Mouse (Mus musculus) thymus, postnatal 0 days (tissue): ENCODE measurements around the gene Fbxo21. TPM values are rescaled to one million over a fixed set of nuclear protein-coding genes. Genes with fewer than 3 reads are reported as not detected.

Experiments
- DNase-seq: peaks from one replicate; pipeline ENCODE4 v3.0.0-alpha.2; 2015; ENCODE audit warnings: low spot score
- polyA plus RNA-seq: library from polyadenylated mRNA; unstranded; fragments of >200 nt; fragmentation: Nextera tagmentation; extraction: Ambion mirVana; gene quantifications from 2 replicates; pipeline ENCODE4 v1.2.1, GENCODE M21; 2015

Gene Fbxo21
- polyA plus RNA-seq, 1 experiment from 2014 or later = 28.1 TPM

DNA sequence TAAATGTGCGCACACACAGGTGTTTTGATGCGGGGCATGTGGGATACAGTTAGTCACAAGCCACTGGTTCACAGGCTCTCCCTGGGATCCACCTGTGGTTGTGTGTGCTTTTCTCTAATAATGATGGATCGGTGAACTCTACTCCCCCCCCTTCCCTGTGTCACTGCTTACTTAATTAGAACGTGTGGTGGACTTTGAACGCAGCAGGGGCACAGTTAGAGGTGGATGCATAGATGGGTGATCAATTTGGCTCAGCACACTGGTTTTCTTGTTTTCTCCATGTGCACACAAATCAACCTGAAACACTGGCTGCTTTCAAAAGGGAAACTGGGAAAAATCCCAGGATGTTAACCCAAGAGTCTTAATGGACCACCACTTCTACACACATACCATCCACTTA is 2.6 kb downstream of the Fbxo21 start:
- DNase-seq = no peak

DNA sequence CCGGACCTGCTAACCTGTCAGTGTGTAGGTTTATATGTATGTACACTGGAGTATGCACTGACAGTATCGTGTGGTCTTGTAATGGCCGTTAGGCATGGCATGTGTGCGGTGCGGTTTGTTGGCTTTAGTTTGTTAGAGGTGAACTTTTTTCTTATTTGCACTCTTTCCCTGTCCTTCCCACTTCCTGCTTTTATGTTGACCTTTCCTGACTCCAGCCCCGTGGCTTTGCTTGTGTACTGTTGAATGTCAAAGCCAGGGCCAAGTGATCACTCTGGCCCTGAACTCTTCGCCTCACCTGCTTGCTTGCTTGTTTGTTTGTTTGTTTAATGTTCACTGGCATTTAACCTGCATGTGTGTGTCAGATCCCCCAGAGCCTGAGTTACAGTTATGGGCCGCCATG is 4.4 kb downstream of the Fbxo21 start:
- no peak for DNase-seq

DNA sequence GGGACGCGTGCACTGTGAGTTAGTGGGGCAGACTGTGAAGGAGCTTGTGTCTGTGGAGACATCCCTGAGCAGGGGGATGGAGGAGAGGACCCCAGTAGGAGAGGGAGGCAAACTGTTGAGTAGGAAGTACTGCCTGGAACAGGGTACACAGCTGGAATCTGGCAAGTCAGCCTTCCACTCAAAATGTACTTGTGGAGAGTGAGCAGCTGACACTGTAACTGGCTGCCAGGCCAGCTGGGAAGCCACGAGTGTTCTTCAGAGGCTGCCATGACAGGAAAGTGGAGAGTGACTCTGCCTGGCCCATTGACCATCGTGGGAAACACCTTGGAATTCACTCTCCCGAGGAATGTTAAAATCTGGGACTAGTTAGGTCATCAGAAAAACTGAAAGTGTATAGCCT is 5.4 kb downstream of the Fbxo21 start:
- DNase-seq = no peak

DNA sequence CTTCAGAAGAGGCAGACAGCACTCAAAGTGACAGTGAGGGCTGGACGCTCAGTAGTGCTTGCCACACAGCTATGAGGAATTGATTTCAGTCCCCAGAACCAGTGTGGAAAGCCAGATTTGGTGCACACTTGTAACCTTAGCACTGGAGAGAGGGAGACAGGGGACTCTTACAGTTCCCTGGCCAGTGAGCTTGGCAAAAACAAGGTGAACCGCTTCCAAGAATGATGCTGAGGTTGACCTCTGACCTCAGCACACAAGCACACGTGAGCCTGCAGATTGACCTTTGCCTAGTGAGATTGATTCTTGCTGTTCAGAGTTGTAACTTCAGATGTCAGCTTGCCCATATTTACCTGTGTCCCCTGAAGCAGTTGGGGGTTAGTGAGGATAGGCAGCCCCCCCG is 9.8 kb downstream of the Fbxo21 start:
- no peak for DNase-seq

DNA sequence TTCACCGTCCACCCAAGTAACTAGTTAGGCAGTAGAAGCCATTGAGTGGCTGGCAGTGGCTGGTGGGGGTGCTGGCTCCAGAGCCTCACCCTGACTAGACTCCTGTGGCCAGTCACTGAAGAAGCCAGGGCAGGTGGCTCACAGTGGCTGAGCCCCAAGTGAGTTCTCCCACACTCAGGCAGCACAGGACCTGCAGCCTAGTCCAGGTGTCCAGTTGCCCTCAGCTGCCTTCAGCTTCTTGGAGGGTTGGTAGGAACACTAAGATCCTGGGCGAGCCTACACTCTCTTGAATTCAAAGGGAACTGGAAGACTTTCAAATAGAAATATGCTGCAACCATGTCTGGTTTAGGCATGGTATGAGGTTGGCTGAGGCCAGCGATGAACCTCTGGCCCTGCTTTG is 11.4 kb downstream of the Fbxo21 start:
- no peak for DNase-seq

DNA sequence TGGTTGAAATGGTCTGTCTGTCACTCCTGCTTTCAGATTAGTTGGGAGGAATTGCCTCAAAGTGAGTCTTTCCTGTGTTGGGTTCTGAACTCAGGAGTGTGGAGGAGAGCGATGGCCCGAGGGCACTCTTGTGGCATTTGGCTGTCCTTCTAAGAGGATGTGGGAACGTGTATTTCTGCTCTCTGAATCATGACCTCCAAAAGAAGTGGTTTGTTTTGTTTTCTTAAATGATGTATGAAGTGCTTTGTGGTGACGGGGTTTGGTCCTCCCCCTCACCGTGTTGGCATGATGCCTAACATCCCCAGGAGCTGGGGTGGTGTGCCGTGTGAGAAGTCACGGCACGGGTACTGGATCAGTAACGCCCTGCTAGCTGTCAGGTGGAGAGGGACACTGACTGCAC is 11.8 kb downstream of the Fbxo21 start:
- no peak for DNase-seq

DNA sequence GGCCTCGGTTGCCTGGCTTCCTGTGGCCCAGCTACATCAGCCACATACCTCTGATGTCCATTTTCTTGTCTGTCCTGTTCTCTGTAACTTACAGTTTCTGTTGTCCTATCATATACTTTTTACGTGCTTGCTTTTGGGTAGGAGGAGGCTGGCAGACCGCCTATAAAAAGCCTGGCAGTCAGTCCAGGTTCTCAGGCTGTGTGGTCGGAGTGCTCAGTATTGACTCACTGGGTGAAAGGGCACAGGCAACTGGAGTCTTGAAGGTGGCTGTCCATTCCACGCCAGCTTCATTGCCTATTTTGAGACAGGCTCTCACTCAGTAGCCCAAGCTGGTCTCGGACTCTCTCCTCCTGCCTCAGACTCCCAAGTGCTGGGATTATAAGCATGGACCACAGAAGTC is 13.2 kb downstream of the Fbxo21 start:
- DNase-seq = no peak

DNA sequence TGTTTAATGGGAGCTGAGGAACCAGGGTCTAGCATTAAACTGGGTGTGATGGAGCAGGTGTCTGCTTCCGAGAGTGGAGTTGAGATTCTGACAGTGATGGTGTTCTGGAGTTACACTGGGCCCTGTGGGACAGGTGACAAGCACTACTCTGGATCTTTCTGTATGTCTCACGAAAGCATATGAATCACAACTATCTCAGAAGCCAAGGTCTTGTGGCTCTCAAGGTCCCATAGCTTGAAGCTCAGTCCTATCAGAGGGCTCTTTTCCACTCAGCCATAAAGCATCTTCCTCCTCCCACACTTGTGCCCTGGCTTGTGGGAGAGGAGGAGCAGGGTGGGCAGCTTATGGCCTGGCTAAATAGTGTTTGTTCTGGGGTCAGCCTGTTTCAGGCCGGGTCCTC is 14.4 kb downstream of the Fbxo21 start:
- no peak for DNase-seq

DNA sequence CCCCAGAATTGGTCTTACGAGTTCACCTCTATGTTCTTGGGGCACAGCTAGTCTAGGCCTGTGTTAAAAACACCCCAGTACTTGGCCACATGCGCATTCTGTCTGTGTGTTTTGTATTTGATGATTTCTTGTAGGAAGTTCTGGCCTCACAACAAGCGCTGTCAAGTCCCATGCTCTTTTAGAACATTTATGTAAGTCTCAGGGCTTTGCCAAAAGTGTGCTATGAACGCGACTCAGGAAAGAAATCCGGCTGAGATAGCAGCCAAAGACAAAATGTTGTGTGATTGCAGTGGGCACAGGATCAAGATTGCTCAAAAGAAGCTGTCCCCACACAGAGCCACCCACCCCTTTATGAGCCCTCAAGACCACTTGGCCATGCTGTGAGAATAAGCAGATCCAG is 17.0 kb downstream of the Fbxo21 start:
- no peak for DNase-seq

DNA sequence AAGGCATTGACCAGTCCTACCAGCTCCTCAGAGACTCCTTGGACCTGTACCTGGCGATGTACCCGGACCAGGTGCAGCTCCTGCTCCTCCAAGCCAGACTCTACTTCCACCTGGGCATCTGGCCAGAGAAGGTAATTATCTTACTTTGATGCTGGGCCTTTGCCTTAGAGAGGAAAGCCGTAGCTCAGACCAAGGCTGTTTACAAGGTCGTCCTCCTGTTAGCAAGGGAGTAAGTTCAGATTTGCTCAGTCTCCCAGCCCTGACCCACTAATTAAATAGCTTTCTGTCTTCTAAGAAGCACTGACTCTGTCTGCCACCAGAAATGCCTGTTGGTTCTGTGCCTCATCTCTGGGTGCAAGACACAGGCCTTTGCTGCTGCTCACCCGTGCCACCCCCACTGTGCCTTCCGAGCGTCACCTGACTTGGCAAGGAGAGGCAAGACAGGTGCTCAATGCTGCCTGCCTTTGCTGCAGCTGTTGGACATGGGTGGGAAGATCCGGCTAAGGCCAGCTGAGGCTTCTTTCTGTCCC is 18.9 kb downstream of the Fbxo21 start:
- no peak for DNase-seq

DNA sequence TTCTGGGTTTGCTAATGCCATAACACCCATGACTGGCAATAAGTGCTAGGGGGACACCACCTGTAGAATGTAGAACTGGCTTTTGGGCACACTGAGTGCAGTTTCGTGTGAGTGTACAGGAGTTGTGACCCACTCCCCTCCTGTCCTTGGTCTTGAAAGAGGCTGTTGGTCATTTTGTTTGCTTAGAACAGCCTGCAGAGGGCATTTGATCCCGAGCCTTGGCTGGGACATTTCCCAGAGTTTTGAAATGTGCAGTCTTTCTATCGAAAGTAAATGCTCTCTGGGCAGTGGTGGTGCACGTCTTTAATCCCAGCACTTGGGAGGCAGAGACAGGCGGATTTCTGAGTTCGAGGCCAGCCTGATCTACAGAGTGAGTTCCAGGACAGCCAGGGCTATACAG is 19.4 kb downstream of the Fbxo21 start:
- DNase-seq = no peak

DNA sequence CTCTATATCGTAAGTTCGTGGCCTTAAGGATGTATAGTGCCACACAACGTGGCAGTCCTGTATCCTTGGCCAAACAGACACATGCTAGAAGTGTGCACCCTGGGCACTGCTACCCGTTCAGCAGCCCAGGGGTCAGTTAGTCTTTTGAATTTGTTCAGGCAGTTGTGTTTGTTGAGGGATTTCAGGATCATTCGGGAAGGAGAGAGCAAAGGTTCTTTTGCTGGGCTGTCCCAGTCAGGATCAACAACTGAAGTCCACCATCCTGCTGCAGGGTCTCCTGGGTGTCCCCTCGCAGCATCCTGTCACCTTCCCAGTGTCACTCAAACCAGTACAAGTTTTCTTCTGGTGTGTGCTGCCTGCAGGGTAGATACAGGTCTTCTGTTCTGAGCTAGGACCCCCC is 20.1 kb downstream of the Fbxo21 start:
- no peak for DNase-seq

DNA sequence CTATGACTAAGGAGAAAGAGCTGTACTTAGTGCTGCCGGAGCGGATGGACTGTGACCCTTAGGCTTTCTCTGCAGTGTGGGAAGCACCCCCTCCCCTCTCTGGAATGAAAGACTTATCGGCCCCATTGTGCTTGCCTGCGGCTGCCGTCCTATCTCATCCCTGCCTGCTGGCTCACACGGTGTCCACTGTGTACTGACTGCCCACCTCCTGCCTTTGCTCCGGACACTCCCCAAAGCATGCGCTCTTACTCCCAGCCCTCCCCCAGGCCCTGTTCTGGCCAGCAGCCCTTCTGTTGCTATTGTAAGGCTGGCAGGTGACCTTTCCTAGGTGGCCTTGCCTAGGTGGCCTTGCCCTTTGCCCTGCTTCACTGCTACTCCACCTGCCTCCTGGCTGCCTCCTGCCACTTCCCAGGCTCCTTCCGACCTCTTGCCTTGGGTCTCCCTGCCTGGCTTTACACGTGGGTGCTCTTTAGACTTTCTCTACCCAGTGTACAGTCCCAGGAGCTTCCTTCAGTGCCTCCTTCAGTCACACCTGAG is 21.0 kb downstream of the Fbxo21 start:
- no peak for DNase-seq

DNA sequence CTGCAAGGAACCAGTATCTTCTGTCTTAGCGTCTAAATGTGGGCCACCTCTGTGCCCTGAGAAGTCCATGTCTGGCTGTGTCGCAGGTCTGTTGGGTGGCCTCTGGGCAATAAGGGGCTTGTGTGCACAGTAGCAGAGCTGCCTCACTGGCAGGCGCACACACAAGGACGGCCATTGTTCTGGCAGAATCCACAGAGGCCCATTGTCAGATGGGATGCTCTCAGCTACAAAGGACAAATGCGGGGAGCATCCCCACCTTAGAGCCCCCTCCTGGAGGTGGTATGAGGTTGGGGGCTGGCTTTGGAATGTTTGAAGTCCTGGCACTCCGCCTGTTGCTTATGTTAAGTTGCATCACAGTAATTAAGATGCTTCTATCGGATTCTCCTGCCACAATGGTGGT is 22.5 kb downstream of the Fbxo21 start:
- no peak for DNase-seq

DNA sequence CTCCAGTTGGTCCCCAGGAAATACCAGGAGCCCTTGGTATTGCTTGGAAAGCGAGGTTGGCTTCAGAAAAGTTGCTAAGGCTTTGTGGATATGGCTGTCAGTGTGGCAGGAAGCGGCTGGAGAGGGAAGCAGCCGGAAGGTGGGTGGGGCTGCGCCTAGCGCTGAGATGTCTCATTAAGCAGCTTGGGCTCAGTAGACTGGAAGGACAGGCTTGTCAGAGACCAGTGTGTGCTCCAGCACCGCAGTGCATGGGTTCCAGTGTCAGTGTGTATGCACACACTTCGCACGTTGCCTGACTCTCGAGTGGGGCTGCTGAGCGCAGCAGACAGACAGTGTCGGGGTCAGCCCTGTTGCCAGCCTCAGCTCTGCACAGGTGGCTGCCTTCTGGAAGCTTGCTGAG is 23.1 kb downstream of the Fbxo21 start:
- DNase-seq = no peak

DNA sequence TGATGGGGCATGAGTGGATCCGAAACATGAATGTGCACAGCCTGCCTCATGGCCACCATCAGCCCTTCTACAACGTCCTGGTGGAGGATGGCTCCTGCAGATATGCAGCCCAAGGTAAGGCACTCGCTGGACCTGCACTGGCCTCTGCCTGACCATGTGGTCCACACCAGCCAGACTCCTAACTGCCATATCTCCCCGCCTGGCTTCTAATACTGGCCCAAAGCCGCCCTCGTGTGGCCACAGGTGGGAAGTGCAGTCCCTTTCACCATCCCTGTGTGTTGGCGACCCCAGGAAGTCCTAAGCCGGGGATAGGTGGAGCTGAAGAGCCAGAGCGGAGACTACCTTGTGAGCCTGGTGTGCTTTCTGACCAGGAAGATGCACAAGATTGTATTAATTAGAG is 25.5 kb downstream of the Fbxo21 start:
- peak; percentile 53 for DNase-seq

DNA sequence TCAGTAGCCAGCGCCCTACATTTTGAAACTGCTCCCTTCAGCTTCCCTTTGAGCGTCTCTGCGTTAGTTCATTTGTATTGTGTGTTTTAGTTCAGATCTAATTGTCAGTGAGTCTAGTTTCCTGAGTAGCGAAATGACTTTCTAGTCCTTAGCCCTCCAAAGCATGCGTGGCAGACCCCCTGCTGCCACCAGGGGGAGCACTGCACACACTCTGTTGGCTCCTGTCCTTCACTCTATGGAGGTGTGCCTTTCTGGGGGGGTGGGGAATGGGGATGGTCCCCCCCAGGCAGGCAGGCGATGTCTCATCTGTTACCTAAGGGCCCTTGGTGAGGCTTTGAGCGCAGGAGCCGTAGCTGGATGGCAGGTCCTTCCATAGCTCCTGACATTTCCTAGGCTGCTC is 28.1 kb downstream of the Fbxo21 start:
- peak; percentile 67 for DNase-seq

DNA sequence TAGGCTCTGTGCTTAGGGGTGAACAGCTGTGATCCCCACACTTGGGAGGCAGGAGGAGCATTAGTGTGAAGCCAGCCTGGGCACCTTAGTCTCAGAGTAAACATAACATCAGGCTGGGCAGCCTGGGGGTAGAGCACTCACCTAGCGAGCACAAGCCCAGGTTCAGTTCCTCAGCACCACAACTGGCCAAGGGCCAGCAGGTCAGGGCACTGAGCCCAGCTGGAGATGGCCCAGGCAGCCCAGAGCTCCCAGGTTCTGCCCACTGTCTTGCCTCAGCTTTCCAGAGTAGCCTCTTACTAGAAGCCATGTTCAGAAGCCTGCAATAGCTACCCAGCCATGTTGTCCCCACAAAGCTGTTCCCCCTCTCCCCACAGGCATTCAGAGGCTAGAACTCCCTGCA is 29.2 kb downstream of the Fbxo21 start:
- no peak for DNase-seq

DNA sequence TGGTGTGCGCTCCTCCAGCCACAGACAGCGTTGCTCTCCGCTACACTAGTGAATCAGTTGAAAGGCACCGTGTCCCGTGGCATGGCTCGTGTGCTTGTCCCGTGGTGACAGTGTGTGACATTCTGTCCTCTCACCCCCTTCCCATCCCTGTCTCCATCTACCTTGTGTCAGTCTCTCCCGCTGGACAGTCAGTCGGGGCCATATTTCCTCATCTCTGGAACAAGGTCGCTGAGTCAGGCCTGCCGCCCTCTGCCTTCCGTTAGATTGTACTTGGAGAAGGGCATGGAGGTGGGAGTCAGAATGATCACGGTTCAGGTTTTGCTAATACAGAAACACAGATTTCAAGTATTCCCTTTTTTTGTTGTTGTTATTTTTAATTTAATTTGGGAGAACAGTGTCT is 31.8 kb downstream of the Fbxo21 start:
- no peak for DNase-seq

DNA sequence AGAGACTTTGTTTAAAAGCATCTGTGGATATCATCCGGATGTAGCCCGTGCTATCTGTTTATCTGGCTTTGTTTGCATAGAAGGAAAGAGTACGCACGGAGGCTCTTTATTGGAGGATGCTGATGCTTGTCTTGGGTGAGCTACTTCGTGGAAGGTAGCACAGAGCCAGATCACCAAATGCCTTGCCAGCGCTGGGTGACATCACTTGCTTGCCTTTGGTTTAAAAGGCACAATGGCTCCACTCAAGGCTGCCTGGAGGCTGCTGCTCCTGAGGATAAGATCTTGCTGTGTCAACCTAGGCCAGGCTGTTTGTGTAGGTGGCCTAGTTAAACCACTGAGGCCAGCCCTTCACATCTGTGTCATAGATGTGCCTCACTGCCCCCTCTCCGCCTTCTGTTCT is 34.3 kb downstream of the Fbxo21 start:
- no peak for DNase-seq

DNA sequence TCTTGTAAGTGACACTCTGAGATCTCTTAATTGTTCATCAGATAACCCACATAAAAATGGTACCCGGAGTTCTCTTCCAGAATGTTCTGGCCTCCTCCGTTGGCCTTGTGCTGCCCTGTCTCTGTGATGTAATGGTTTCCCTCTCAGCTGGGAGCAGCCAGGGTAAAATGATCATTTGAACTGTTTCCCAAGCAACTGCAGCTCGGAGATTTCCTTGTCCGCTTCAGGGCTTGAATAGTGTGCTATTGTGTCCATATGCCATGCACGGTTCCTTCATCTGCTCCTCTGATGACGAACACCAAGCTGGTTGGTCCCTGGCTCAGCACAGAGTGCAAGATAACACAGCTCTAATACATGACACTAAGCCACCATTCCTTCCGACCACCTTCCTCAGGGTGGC is 35.3 kb downstream of the Fbxo21 start:
- no peak for DNase-seq

DNA sequence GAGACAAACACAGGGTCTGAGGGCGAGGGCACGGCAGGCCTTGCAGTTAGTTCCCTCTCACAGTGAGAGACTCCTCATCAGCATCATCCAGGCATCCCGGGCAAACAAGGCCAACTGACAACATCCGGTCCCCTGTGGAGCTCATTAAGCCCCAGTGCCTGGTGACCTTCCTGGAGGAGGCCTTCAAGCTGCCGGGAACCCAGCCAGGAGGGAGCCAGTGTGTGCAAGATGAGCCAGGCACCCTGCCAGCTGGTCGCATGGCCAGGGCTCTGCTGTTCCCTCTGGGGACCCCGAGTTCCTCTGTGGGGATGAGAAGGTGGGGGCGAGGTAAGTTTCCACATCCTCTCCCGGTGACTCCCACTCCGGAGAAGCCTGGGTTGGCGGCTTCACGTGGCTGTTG is 38.5 kb downstream of the Fbxo21 start:
- no peak for DNase-seq

DNA sequence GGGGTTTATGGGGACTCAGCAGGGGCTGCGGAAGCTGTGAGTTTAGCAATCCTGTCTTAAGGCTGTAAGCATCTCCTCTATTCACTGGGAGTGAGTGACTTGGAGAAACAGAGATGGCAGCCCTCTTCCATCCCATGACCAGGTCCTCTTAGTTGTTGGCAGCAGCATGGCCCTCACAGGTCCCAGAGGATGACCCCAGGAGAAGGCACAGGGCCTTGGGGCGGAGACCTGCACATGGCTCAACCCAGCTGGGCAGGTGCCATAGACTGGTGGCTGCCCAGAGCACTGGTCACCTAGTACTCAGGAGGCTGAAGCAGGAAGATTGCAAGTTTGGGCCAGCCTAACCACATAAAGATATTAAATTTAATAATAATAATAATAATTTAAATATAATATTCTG is 39.1 kb downstream of the Fbxo21 start:
- no peak for DNase-seq

DNA sequence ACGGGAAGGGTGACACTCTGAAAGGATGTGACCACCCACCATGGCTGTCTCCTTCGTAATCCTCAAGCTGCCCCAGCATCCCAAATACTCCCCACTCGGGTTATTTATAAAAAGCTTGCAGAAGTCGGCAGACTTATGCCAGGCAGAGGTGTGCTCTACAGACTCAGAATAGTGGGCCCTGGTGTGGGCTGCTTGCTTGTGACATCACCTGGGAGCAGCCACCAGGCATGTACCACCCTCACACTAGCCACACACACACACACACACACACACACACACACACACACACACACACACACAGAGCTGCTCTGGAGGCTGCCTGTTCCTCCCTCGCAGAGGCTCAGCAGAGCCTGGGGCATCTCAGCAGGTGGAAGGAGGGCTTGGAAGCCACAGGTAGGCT is 41.0 kb downstream of the Fbxo21 start:
- no peak for DNase-seq
